Mouse (Mus musculus) erythroid progenitor cell, adult 5-6 weeks (primary cell): Measurements from ENCODE around the gene Sec14l2. TPM values are rescaled to one million over a fixed set of nuclear protein-coding genes. Genes with fewer than 3 reads are reported as not detected.
"Not testable (repeated sequence)": the region's sequence is repeated elsewhere in the genome, so short reads cannot be mapped to it uniquely, and the experiment has no call there.

ENCODE experiments used
- ATAC-seq: replicated peaks from 2 replicates; pipeline ENCODE4 v1.8.0; 2016; ENCODE audit warnings: moderate number of reproducible peaks, mild to moderate bottlenecking, moderate TSS enrichment, inconsistent platforms; ENCODE audit not compliant: poor library complexity, low FRiP score, severe bottlenecking
- total RNA-seq, 2 experiments: library from RNA; stranded (forward) in 1 of 2; stranded (reverse) in 1 of 2; fragments of 150-400 nt in 1 of 2; fragments of 186-747, 209-891 nt in 1 of 2; gene quantifications; 2 replicates each; pipeline versions ENCODE4 v1.2.3 to v1.2.4; 2015 to 2017; ENCODE audit warnings: low replicate concordance in 2 of 2

Sec14l2 gene
- total RNA-seq, 2 experiments from 2014 or later: 17.6 to 41.5 TPM

DNA sequence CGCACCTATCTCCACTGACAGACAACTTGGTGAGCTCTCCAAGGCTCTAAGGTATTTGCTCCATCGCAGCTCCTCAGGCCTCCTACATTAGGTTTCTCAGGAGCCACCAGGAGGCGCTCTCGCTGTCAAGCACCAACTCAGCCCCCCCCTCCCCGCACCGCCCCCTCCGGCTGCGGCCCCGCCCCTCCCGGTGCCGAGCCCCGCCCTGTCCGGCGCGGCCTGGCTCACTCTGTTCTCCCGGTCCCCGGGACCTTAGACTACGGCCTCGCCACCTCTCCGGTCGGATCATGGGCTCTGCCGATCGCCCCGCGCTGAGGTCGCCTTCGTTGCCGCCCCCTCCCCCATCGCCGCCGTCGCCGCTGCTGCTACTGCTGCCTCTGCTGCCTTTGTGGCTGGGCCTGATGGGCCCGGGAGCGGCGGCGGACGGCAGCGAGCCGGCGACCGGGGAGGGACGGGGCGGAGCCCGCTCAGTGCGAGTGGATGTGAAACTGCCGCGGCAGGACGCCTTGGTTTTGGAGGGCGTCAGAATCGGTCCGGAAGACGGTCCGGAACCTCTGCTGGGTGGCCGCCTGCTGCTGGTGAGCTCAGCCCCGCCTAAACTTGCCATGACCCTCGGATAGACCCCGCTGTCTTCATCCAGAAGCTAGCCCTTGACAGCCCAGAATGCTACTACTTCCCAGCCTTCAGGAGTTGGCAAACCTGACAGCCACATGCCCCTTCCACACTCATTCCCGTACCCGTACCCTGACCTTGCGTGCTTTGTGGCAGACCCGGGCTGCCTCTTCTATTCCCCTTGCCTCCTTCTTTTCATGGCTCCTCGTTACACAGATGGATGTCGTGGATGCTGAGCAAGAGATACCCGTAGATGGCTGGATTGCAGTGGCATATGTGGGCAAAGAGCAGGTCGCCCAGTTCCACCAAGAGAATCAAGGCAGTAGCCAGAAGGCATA lies 12.0 kb upstream of the Sec14l2 start, which contains the start of gene Rnf215:
Gene Rnf215 (plus strand): TSS at position 217 of the 950 bp plus-strand sequence.
- peak; percentile 83 for ATAC-seq

DNA sequence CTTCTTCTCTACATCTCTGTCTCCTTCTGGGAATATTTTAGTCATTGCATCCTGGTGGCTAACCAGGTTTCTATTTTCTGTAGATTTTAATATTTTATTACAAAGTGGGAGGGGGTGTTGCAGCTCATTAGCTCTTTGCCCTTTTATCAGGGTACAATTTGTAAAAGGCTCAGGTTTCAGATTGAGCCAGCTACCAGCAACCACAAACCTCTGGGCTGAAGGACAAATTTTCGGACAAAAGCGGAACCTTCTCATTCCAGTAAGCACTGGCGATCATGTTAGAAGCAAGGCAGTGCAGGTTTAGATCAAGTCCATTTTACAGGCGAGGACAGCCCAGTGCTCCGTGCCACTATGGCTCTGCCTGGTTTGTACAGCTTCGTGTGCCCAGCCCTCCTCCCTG lies 11.2 kb upstream of the Sec14l2 start:
- ATAC-seq: no peak

DNA sequence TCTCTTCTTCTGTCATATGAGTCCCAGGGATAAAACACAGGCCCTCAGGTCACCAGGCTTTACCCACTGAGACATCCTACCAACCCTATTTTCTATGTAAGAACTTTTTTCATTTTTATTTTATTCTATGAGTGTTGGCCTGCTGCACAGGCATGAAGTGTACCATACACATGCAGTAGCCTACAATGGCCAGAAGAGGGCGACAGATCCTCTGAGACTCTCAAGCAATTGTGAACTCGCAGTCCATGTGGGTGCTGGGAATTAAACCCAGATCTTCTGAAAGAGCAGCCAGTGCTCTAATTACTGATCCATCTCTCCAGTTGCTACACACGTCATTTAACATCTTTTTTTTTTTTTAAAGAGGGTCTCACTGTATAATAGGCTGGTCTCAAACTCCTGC lies 10.2 kb upstream of the Sec14l2 start:
- no peak for ATAC-seq

DNA sequence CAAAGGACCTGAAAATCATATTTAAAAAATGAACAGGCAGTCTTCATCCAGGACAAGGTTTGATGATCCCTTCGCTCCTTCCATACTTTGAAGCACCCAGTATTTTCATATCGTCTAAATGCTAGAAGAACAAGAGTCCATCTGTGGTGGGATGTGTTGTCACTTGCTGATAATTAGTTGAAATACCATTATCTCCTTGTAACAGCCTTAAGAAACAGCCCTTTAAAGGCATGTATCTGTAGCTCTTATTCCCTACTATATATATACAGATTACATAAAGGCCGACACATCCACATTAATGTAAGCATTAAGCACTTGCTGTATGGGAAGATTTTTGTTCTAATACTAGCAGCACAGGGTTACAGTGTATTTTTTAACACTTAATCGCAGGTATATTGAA lies 5.2 kb upstream of the Sec14l2 start:
- 0 out of 2 replicates have a peak, but pooled peaks have one; percentile 39 for ATAC-seq

DNA sequence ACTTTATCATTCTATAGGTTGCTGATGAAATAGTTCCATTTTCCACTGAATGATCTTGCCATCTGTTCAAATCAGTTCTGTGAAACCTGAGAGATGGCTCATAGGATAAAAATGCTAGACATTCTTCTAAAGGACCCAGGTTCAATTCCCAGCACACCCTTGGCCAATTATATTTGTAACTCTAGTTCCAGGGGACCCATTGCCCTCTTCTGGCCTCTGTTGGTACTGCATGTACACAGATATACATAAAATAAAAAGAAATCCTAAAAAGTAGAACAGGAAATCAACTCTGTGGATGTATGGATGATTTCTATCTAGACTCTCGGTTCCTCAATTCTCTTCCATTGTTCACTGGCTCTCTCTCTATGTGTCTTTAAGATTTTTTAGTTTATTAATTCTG lies 3.8 kb upstream of the Sec14l2 start:
- no peak for ATAC-seq

DNA sequence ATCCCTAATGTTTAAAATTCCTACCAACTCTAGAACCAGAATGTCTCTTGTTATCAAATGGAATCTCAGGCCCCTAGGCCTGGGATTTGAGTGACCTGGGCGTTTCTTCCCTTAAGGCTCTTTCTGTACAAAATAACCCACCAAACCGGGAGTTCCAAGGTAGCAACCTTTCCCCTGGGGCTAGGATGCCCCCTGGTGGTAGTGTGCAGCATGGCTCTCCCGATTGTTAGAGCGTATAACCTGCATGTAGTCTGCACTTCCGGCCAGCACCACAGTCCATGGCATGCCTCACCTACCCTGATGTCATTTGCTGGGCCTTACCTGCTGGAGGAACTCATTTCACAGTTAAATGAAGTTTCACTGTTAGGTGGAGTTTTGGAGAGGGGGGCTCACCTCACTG lies 707 bp upstream of the Sec14l2 start:
- peak; percentile 71 for ATAC-seq

DNA sequence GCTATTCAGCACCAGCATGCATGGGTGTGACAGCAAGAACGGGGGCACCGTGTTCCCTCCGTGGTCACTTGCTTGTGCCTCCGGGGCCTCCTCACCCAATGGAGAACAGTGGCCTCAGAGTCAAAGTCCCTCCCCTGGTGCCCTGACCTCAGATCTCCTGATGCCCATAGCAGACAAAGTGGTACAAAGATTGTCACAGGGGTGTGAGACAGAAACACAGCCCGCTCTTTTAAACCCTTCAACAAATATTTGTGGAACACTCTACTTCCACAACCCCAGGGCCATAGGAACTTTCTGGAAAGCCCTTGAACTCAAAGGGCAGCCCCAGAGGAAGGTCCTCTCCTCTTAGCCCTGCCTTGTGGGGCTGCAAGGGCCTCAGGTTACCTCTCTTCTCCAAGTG lies 989 bp downstream of the Sec14l2 start:
- ATAC-seq: no peak

DNA sequence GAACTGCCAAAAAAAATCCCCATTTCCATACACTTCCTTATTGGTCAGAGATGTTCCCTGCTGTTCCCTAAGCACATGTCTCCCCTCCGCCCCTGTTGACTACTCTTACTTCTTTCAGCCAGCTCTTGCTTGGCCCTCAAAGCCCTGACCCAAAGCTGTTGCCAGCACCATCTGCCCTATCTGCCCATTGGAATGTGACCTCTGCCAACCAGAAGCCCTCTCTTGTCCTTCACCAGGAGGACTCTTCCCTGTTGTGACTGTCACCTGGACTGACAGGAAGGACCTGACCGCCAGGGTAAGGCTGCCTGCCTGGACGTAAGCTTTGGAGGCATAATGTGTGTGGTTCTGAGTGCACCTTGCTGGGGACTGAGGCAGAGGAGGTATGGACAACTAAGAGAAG lies 1.5 kb downstream of the Sec14l2 start:
- ATAC-seq: no peak

DNA sequence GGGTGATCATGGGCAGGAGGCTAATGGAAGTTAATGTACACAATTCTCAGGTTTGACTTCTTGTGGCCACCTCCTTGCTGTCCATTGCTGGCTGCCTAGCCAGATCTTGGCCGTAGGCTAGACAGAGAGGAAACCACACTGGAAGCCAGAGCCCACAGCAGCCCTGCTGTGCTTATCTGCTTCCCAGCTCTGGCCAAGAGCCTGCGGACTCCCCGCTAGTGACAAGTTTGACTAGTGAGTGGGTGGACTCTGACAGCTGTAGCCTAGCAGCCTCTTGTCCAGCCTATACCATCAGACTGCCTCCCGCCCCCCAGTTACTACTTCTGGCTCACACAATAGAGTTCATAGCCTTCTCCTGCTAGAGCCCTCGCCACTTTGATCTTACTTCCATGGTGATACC lies 3.6 kb downstream of the Sec14l2 start:
- no peak for ATAC-seq

DNA sequence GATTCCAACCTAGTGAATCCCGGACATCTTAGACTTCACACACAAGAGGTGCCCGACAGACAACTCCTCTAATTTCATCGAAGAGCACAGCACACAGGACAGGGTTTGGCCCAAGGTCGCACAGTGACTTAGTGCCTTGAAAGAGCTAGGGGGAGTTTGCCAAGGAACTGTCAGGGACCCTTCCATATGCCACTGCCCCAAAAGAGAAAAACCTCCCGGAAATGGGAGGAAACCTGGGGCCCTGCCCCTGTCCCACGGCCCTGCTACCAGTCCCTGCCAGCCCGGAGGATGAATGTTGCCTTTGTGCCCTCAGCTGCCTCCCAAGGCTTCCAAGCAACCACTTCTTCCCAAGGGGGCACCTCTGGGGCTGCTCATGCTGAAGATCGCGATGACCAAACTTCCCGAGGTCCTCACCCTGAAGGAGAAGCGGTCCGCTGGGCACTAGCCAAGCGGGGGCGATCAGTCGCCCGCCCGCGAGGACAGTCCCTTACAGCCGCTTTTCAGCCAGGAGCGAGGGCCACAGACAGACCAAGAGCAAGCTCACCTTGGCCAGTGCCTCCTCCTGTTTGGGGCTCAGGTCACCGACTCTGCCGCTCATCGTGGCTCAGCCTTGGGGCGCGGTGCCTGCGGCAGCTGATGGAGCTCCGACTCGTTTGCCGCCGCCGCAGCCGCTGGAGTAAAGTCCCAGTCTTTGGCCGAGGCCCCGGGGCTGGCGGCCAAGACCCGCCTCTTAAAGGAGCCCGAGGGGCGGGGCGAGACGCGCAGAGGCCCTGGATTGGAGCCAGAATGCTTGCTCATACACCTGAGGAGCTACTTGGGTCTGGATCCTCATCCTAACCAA lies 4.9 kb downstream of the Sec14l2 start:
- peak; percentile 68 for ATAC-seq

DNA sequence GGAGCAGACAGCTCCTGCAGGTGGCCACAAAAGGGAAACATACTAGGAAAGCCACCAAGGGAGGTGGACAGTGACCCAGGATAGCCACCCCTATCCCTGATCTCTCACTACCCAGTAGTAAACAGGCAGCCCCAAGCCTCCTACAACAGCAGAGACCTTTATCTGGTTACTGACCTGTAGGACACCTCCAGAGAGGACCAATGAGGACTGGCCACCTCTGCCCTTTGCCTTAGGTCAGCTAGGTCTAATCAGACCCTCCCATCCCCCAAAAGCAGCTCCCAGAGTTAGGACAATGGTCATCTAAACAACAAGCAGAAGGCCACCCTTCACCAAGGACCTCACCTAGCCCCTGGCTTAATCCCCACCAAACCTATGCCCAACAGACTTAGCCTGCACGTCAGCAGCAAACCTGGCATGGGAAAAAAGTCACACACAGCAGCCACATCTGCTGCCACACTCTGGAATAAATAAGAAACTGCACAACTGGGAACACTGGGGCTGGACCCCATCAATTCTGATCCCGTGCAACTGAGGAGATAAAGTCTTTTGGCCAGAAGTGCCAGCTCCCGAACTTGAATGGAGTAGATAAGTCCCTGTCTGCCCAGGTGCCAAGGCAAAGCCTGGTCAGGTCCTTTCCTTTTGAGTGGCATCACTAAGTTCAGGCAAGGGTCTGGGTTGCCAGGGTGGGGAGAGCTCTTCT lies 5.7 kb downstream of the Sec14l2 start:
- peak; percentile 55 for ATAC-seq

DNA sequence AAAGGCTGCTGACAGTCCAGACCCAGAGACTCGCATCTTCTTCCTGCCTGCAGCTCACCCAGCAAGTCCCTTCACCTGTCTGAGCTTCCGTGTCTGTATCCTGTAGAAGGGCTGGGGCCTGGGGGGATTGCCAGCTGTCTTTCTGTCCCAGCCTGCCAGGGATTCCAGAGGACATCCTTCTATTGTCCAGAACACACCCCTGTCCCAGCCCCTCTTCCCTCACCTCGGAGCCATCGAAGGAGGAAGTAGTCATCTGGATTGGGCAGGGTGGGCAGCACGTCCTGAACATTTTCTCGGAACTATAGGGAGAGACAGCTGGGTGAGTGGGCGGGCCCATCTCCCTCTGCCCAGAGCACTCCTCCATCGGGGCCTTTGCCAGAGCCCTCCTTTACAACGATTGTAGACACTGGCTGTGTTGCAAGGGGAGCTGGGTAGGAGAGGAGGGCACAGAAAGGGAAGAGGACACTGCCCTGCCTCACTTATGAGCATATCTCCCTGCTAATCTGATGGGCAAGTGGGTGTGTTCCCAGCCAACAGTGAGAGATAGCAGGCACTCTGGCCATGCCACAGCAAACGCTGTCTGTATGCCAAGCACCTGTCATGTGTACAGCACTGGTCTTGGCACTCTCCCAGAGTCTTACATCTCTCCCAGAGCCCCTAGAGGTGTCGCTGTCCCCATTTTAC lies 6.6 kb downstream of the Sec14l2 start:
- ATAC-seq: peak; percentile 52

DNA sequence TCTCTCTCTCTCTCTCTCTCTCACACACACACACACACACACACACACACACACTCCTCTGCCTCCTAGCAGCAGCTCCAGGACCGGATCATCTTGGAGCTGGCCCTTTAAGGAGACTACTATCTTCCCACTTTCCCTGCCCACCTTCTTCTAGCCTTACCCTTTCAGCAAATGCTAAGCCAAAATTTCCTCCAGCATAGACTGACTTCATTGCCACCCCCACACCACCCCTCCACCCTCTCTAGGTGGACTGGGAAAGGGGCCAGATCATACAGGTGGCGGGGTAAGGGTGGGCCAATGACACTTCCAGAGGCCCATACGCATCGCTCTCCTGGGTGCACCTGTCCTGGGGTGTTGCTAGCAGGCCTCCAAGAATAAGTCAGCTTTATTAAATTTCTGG lies 7.8 kb downstream of the Sec14l2 start:
- ATAC-seq: no peak

DNA sequence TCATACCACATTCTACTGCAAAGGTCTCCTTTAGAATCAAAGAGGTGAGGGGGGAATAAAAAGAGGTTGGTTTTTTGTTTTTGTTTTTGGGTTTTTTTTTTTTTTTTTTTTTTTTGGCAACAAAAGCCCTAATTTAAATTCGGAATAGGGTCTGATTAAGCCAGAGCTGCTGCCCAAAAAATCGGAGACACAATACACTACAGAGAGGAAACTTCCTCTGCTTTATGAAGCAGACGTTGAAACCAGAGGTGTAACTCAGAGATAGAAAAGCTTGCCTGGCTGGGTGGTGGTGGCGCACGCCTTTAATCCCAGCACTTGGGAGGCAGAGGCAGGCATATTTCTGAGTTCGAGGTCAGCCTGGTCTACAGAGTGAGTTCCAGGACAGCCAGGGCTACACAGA lies 8.7 kb downstream of the Sec14l2 start:
- not testable (repeated sequence) for ATAC-seq

DNA sequence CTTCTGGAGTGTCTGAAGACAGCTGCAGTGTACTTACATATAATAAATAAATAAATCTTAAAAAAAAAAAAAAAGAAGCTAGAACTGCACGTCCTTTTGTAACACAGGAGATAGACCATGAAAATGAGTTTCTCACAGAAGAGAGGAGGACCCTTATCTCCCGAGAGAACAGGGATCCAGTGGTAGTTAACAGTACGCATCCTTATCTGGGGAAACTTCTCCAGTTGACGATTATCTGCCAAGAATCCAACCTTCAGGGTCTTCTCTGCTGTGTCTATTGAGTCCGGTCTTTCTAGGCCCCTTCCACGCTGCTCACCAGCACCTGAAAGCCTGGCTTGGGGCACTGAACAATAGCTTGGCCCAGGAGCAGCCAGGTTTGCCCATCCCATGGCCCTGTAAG lies 9.2 kb downstream of the Sec14l2 start:
- no peak for ATAC-seq

DNA sequence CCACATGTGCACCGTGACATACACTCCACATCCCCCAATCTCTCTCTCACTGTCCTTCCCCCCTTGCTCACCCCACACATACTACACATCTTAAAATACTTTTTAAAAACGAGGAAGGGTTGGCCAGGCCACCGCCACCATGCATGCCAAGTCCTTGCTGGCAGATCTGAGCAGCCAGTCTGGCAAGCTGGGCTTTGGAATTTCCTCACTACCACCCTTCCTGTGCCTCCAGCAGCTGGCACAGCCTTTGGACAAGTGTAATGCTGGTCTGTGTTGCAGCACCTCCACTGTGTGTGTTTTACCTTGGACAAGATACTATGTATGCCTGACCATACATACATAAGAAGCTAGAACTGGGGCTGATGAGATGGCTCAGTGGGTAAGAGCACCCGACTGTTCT lies 9.7 kb downstream of the Sec14l2 start:
- ATAC-seq: no peak

DNA sequence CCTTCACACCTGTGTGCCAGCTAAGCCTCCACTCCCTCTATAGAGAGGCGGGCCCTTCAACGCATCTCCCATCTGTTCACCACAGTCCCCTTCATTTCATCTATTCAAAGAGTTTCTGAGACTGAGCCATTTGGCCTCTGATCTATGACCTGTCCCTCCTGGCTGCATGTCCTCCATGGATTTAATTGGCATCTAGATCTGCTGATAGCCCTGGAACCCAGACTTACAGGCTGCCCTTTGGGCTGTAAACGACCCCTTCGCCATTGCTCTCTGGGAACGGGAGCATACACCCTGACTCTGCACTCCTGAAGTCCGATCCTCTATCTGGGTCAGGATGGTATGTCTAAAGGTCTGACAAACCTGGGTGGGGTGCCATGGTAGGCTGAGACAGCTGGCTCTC lies 10.4 kb downstream of the Sec14l2 start:
- ATAC-seq: no peak

DNA sequence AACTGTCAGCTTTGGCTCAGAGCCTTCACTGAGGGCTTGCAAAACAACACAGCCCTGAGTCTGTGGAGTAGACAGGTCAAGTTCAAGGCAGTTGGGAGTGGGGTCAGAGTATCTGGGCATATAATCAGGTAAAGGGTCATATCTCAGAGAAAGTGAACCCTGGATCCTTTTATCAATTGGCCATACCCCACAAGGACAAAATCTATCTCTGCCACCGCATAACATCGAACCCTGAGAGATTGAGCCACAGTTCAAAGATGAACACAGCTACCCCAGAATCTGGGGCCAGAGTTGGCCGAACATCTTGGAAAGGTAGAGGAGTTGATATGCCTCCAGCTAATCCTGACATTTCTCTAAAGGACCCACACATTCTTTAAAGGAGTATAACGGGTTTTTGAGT lies 11.2 kb downstream of the Sec14l2 start:
- ATAC-seq: no peak

DNA sequence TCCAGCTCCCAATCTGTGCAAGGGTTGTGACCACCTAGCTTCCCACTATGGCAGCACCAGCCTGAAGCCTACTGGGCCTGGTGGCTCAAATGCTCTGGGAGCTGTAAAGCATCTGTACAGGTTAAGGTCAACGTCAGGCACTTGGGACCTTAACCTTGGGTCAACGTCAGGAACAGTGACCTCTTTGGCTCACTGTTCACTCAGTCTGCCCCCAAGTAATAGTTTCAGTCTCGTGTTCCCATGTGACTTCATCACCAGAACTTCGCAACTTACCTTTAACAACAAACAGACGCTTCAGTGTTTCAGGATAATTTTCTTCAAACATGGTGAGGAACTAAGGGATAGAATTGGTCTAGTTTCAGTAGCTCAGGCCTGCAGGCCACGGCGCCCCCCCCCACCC lies 14.5 kb downstream of the Sec14l2 start:
- no peak for ATAC-seq

DNA sequence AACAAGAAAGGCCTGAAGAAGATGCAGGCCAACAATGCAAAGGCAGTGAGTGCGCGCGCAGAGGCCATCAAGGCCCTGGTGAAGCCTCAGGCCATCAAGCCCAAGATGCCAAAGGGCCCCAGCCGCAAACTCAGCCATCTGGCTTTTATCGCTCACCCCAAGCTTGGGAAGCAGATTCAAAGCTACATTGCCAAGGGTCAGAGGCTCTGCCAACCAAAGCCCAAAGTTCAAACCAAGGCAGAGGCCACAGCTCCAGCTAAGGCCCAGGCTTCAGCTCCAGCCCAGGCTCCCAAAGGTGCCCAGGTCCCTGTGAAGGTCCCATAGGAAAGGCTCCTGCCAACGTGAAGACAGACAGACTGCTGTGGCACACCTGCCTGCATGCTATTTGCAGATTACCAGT lies 15.3 kb downstream of the Sec14l2 start:
- not testable (repeated sequence) for ATAC-seq
